Mouse (Mus musculus) monocyte, adult 59 days (primary cell): Measurements from ENCODE around the gene Ptges3l. TPM values are rescaled to one million over a fixed set of nuclear protein-coding genes. Genes with fewer than 3 reads are reported as not detected.

Experiments used
- total RNA-seq, 2 experiments: library from RNA; stranded (reverse); gene quantifications; one replicate each; pipeline ENCODE4 v1.2.4; 2023

The Ptges3l gene
- total RNA-seq: under 1 TPM; 0.36 to 0.73 TPM

GRCm38 (mm10) chr11:101424925-101425813 lies at the start of gene Ptges3l, which contains the start of gene Rundc1:
Gene Ptges3l (minus strand): TSS chr11:101425333.
Gene Rundc1 (plus strand): TSS chr11:101425085.

GRCm38 (mm10) chr11:101465869-101466551 lies 40.9 kb upstream of the Ptges3l start, which contains the start of gene Vat1:
Gene Vat1 (minus strand): TSS chr11:101466230.

GRCm38 (mm10) chr11:101464211-101465100 lies 39.3 kb upstream of the Ptges3l start, which contains the start of gene Rnd2:
Gene Rnd2 (plus strand): TSS chr11:101464999.

GRCm38 (mm10) chr11:101448274-101448746 lies 23.2 kb upstream of the Ptges3l start, which contains the start of gene Ifi35:
Gene Ifi35 (plus strand): TSS chr11:101448407.

GRCm38 (mm10) chr11:101442127-101442693 lies 17.1 kb upstream of the Ptges3l start, which contains the start of gene Rpl27:
Gene Rpl27 (plus strand): TSS chr11:101442298.

GRCm38 (mm10) chr11:101424105-101424851 lies 855 bp downstream of the Ptges3l start, which contains the start of gene Gm27029:
Gene Gm27029 (minus strand): TSS chr11:101424796.

GRCm38 (mm10) chr11:101417101-101417855 lies 7.9 kb downstream of the Ptges3l start, which contains the start of gene Aarsd1:
Gene Aarsd1 (minus strand): TSS chr11:101417615.

Other genes with a start within 250 kb of the Ptges3l start
- gene Ccr10, start 249.9 kb downstream of the Ptges3l start, total RNA-seq: 1 to 10 TPM in 1 of 2 experiments, not detected in 1; 1.0 TPM
- 10 to 100 TPM; 55.4 to 58.7 TPM for gene Ezh1, start 198.9 kb downstream of the Ptges3l start, total RNA-seq
- gene Ramp2, start 179.3 kb downstream of the Ptges3l start, total RNA-seq: not detected
- gene Vps25, start 171.6 kb downstream of the Ptges3l start, total RNA-seq: 10 to 100 TPM; 61.8 to 65.1 TPM
- under 1 TPM in 1 of 2 experiments, not detected in 1; 0.21 TPM for gene Wnk4, start 164.8 kb downstream of the Ptges3l start, total RNA-seq
- gene Cntd1, start 146.3 kb downstream of the Ptges3l start, total RNA-seq: not detected
- 10 to 100 TPM; 37.7 to 38.0 TPM for gene Coa3, start 146.2 kb downstream of the Ptges3l start, total RNA-seq
- 100 to 1,000 TPM; 158 to 172 TPM for gene Becn1, start 123.0 kb downstream of the Ptges3l start, total RNA-seq
- gene Psme3, start 109.1 kb downstream of the Ptges3l start, total RNA-seq: 10 to 100 TPM; 74.0 to 80.6 TPM
- gene Aoc2, start 100.3 kb downstream of the Ptges3l start, total RNA-seq: 1 to 10 TPM; 3.5 to 4.1 TPM
- not detected for gene Aoc3, start 94.7 kb downstream of the Ptges3l start, total RNA-seq
- not detected for gene G6pc, start 57.8 kb downstream of the Ptges3l start, total RNA-seq
- 10 to 100 TPM in 1 of 2 experiments, 1 to 10 TPM in 1; 9.5 to 13.1 TPM for gene Aarsd1, start 7.7 kb downstream of the Ptges3l start, total RNA-seq
- under 1 TPM in 1 of 2 experiments, not detected in 1; 0.66 TPM for gene Gm27029, start 537 bp downstream of the Ptges3l start, total RNA-seq
- gene Rundc1, start 248 bp downstream of the Ptges3l start, total RNA-seq: 10 to 100 TPM; 12.3 to 12.9 TPM
- gene Rpl27, start 17.0 kb upstream of the Ptges3l start, total RNA-seq: 100 to 1,000 TPM in 1 of 2 experiments, 10 to 100 TPM in 1; 49.3 to 126 TPM
- gene Ifi35, start 23.1 kb upstream of the Ptges3l start, total RNA-seq: 10 to 100 TPM; 53.4 to 61.1 TPM
- 1 to 10 TPM in 1 of 2 experiments, under 1 TPM in 1; 0.94 to 1.6 TPM for gene Rnd2, start 39.7 kb upstream of the Ptges3l start, total RNA-seq
- gene Vat1, start 40.9 kb upstream of the Ptges3l start, total RNA-seq: 10 to 100 TPM; 31.7 to 40.3 TPM
- gene Brca1, start 126.6 kb upstream of the Ptges3l start, total RNA-seq: 1 to 10 TPM in 1 of 2 experiments, under 1 TPM in 1; 0.76 to 1.1 TPM
- 100 to 1,000 TPM; 101 to 115 TPM for gene Nbr1, start 126.8 kb upstream of the Ptges3l start, total RNA-seq
- 10 to 100 TPM; 43.4 to 78.1 TPM for gene Tmem106a, start 156.9 kb upstream of the Ptges3l start, total RNA-seq
- gene Gm11634, start 173.9 kb upstream of the Ptges3l start, total RNA-seq: not detected
- gene Rdm1, start 201.9 kb upstream of the Ptges3l start, total RNA-seq: 10 to 100 TPM; 19.6 to 19.7 TPM
- gene Arl4d, start 240.2 kb upstream of the Ptges3l start, total RNA-seq: 1 to 10 TPM; 2.3 to 4.5 TPM